10 mouse cellular contexts compared by ENCODE assay signal in genomic region chr12:109502360-109503040, GRCm38 (mm10). TPM values are rescaled to one million over a fixed set of nuclear protein-coding genes. Genes with fewer than 3 reads are reported as not detected.
"Had no signal": no experiment of that assay in that cellular context is flagged by ENCODE, and none has a peak within 500 bp of the region (broad histone marks: within the 10 kb centered on the region; RNA-seq: fewer than 3 reads in every experiment).

No protein-coding gene starts in this region.

- H3K27ac ChIP-seq: midbrain, embryonic 12.5 days; neural tube, embryonic 15.5 days had no signal

- ATAC-seq: inflammation-experienced regulatory T-cells, adult 6 months; intestine, postnatal 0 days; midbrain, embryonic 16.5 days had no signal

- H3K4me2 ChIP-seq: midbrain, embryonic 12.5 days; neural tube, embryonic 15.5 days had no signal

- H3K9ac ChIP-seq: midbrain, embryonic 12.5 days; neural tube, embryonic 15.5 days had no signal

- H3K4me3 ChIP-seq: midbrain, embryonic 12.5 days; neural tube, embryonic 15.5 days had no signal

- H3K9me3 ChIP-seq: midbrain, embryonic 12.5 days; neural tube, embryonic 15.5 days had no signal

- H3K36me3 ChIP-seq: midbrain, embryonic 12.5 days; neural tube, embryonic 15.5 days had no signal

- H3K27me3 ChIP-seq: neural tube, embryonic 15.5 days had no signal

- DNase-seq: kidney, adult 8-10 months; layer of hippocampus, postnatal 36 days; lung, adult 18-20 months; right cerebral cortex, postnatal 14 days; thymus, postnatal 4 days had no signal

RNA-seq across cellular contexts. Expression of gene Dlk1, which starts 49.9 kb away (rescaled TPM):
- polyA plus RNA-seq: inflammation-experienced regulatory T-cells, adult 6 months had no signal
